Comparison of ENCODE assay signal across 9 mouse cellular contexts in the genomic region with DNA sequence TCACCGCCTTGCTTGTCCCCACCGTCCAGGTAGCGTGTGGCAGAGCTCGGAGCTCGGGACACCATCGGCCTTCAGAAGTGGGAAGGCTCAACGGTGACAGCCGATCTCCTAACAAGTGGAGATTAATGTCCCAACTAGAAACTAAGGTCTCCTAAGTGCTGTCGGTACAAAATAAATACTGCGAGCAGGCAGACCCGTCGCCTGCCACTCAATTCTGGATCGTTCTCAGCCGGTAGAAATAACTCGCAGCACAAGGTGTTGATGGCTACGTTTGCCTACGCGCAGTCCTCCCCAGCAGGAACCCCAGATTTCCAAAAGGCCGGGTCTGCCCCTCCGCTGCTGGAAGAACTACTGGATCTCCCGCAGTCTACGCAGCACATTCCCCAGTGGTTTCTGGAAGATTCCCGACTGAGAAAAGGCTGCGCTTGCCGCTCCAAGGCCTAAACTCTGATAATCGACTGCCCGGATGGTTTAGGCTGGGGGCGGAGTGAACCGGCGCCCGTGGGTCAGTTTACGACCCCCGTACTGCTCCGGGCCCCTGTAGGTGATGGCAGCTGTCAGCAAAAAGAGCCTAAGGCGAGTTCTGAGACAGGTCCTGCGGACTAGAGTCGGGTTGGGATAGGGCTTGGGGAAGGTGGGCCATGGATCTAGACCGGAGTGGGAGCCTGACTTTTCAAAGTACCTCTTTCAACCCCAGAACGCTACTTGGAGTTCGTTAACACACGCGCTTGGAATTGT.
A peak's percentile ranks its signal among the peaks of the same experiment; 100 is the strongest.
DNase-seq lines count a peak whose midpoint lies in the region; ATAC-seq and TF ChIP-seq lines count a peak whose summit lies in the region.
"Had no signal": no experiment of that assay in that cellular context is flagged by ENCODE, and none has a peak within 500 bp of the region (broad histone marks: within the 10 kb centered on the region; RNA-seq: fewer than 3 reads in every experiment).

No protein-coding gene starts in this region.

- no peaks in the 10 kb centered on the region for H3K9me3 ChIP-seq in ES-Bruce4 (replicated peaks; ENCODE audit: control insufficient read depth, insufficient read depth, low read length, poor library complexity, severe bottlenecking)
- H3K9me3 ChIP-seq in hindbrain, embryonic 11.5 days (ENCODE audit: control insufficient read depth, low read length) = no peaks in the 10 kb centered on the region
- no peaks in the 10 kb centered on the region for H3K9me3 ChIP-seq in liver, embryonic 12.5 days (replicated peaks)
- H3K9me3 ChIP-seq in stomach, embryonic 16.5 days (replicated peaks; ENCODE audit: control insufficient read depth, low read length) = no peaks in the 10 kb centered on the region

- TF ChIP-seq CTCF in ES-Bruce4 (IDR thresholded peaks at IDR 0.05; ENCODE audit: low read depth, low read length) = no peak

- no peaks in the 10 kb centered on the region for H3K4me1 ChIP-seq in ES-Bruce4 (ENCODE audit: control insufficient read depth, insufficient read depth, low read length)
- no peaks in the 10 kb centered on the region for H3K4me1 ChIP-seq in brown adipose tissue, adult 24 weeks (ENCODE audit: control insufficient read depth, insufficient read depth, insufficient read length, low read length)
- peaks cover 10% of the 10 kb centered on the region for H3K4me1 ChIP-seq in hindbrain, embryonic 11.5 days (replicated peaks; ENCODE audit: control insufficient read depth, insufficient read depth, low read length)
- H3K4me1 ChIP-seq in liver, embryonic 12.5 days = no peaks in the 10 kb centered on the region
- H3K4me1 ChIP-seq in stomach, embryonic 16.5 days (ENCODE audit: control insufficient read depth, insufficient read depth, low read length) = peaks cover 5% of the 10 kb centered on the region; the same call in 1 of the 2 replicates
- H3K4me1 ChIP-seq: megakaryocyte, embryonic 14.5 days had no signal

- ATAC-seq in hindbrain, embryonic 11.5 days (ENCODE audit: low FRiP score) = peak; percentile 52
- ATAC-seq in liver, embryonic 12.5 days = no peak
- ATAC-seq in stomach, embryonic 16.5 days (ENCODE audit: insufficient read depth, low FRiP score) = no peak

- H3K4me3 ChIP-seq in ES-Bruce4 (ENCODE audit: low read depth, low read length) = peak overlapping the region; percentile 27
- peak overlapping the region; percentile 19 for H3K4me3 ChIP-seq in brown adipose tissue, adult 24 weeks (ENCODE audit: insufficient read depth, low read depth, low read length)
- peak overlapping the region; percentile 12; the same call in 1 of the 2 replicates for H3K4me3 ChIP-seq in hindbrain, embryonic 11.5 days (ENCODE audit: low read depth, low read length)
- H3K4me3 ChIP-seq in liver, embryonic 12.5 days = peak overlapping the region; percentile 8
- H3K4me3 ChIP-seq in stomach, embryonic 16.5 days (replicated peaks; ENCODE audit: low read length) = peak overlapping the region; percentile 41
- H3K4me3 ChIP-seq: megakaryocyte, embryonic 14.5 days had no signal

- H3K4me2 ChIP-seq in hindbrain, embryonic 11.5 days (replicated peaks; ENCODE audit: low read depth, low read length) = peak overlapping the region; percentile 43
- peak overlapping the region; percentile 47 for H3K4me2 ChIP-seq in liver, embryonic 12.5 days
- peak overlapping the region; percentile 63 for H3K4me2 ChIP-seq in stomach, embryonic 16.5 days (ENCODE audit: low read depth, low read length)

- TF ChIP-seq EP300 in ES-Bruce4 (IDR thresholded peaks at IDR 0.05; ENCODE audit: insufficient read depth, low read depth, low read length) = no peak

- under 1% methylated on average over 42 of the region's 42 CpGs for WGBS in hindbrain, embryonic 11.5 days
- WGBS in liver, embryonic 12.5 days (ENCODE audit: insufficient replicate concordance) = 2% methylated on average over 42 of the region's 42 CpGs
- 8% methylated on average over 42 of the region's 42 CpGs for WGBS in stomach, embryonic 16.5 days

- no peak overlapping the region for H3K27ac ChIP-seq in ES-Bruce4 (ENCODE audit: insufficient read depth, low read length)
- no peak overlapping the region for H3K27ac ChIP-seq in brown adipose tissue, adult 24 weeks (replicated peaks; ENCODE audit: low read depth, low read length)
- H3K27ac ChIP-seq in hindbrain, embryonic 11.5 days (ENCODE audit: low read depth, low read length) = no peak overlapping the region
- H3K27ac ChIP-seq in liver, embryonic 12.5 days = no peak overlapping the region
- H3K27ac ChIP-seq in stomach, embryonic 16.5 days (ENCODE audit: low read length) = no peak overlapping the region

- H3K36me3 ChIP-seq in ES-Bruce4 (ENCODE audit: control insufficient read depth, insufficient read depth, low read length, poor library complexity, severe bottlenecking) = no peaks in the 10 kb centered on the region
- no peaks in the 10 kb centered on the region for H3K36me3 ChIP-seq in hindbrain, embryonic 11.5 days (ENCODE audit: control insufficient read depth, insufficient read depth, low read length)
- no peaks in the 10 kb centered on the region for H3K36me3 ChIP-seq in liver, embryonic 12.5 days
- H3K36me3 ChIP-seq in stomach, embryonic 16.5 days (ENCODE audit: control insufficient read depth, insufficient read depth, low read length) = no peaks in the 10 kb centered on the region

- H3K27me3 ChIP-seq in ES-Bruce4 (ENCODE audit: control insufficient read depth, insufficient read depth, low read length, poor library complexity, severe bottlenecking) = peaks cover 44% of the 10 kb centered on the region
- peaks cover 55% of the 10 kb centered on the region for H3K27me3 ChIP-seq in hindbrain, embryonic 11.5 days (ENCODE audit: control insufficient read depth, insufficient read depth, low read length)
- H3K27me3 ChIP-seq in liver, embryonic 12.5 days (replicated peaks) = peaks cover 84% of the 10 kb centered on the region
- peaks cover 54% of the 10 kb centered on the region for H3K27me3 ChIP-seq in stomach, embryonic 16.5 days (ENCODE audit: control insufficient read depth, insufficient read depth, low read length)

- peak; percentile 73 for DNase-seq in hindbrain, embryonic 11.5 days (ENCODE audit: low spot score)
- DNase-seq in cerebellum, postnatal 36 days = no peak
- no peak for DNase-seq in thymus, postnatal 4 days
- DNase-seq in left cerebral cortex, adult 9 months (ENCODE audit: low spot score in 2 of 2) = no peak

- no peak overlapping the region for H3K9ac ChIP-seq in ES-Bruce4 (ENCODE audit: low read depth, poor library complexity, severe bottlenecking)
- no peak overlapping the region for H3K9ac ChIP-seq in hindbrain, embryonic 11.5 days (ENCODE audit: low read depth, low read length)
- H3K9ac ChIP-seq in liver, embryonic 12.5 days = no peak overlapping the region
- H3K9ac ChIP-seq in stomach, embryonic 16.5 days (ENCODE audit: low read length) = peak overlapping the region; percentile 34; the same call in 1 of the 2 replicates

- no peak for TF ChIP-seq POLR2A in ES-Bruce4 (IDR thresholded peaks at IDR 0.05; ENCODE audit: insufficient read depth, low read length)
